Mouse (Mus musculus): ENCODE results near the gene Olfml2b.

GRCm38 (mm10) chr1:170609872-170610271 is 34.5 kb upstream of the Olfml2b start:
- no peak for TF ChIP-seq EP300 (optimal IDR thresholded peaks at IDR 0.05)
- TF ChIP-seq CTCF (IDR thresholded peaks at IDR 0.05; ENCODE audit: low read depth) = no peak
